Mouse (Mus musculus): ENCODE results near the gene Slc17a1. TPM values are rescaled to one million over a fixed set of nuclear protein-coding genes. Genes with fewer than 3 reads are reported as not detected.

The Slc17a1 gene
- polyA plus RNA-seq, 1 experiment from 2014 or later: 0.17 TPM

DNA sequence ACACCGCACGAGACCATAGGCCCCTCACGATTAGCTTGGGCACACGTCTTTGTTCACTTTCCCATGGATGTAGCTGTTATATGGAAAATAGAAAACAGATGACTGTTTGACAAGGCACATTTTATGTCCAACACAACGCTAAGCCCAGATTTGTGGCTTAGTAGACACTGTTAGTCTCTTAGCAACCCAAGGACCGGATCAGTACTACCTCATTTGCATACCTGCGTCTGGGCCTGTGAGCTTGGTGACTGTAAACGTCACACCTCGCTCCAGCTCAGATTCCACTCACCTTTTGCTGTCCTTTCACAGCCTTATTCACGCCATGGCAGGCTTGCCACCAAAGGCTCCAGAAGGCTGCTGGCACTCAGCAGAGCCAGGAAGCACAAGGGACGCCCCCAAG is 63.4 kb downstream of the Slc17a1 start:
- no peak overlapping the region for H3K9ac ChIP-seq (ENCODE audit: low read depth, low read length)
- H3K4me3 ChIP-seq (ENCODE audit: low read depth, low read length): no peak overlapping the region
- H3K4me2 ChIP-seq (ENCODE audit: low read depth, low read length): no peak overlapping the region
- ATAC-seq (ENCODE audit: low read depth): no peak
- no peaks in the 10 kb centered on the region for H3K9me3 ChIP-seq (replicated peaks; ENCODE audit: control insufficient read depth, low read length)
- H3K4me1 ChIP-seq (ENCODE audit: control insufficient read depth, low read depth, low read length): no peaks in the 10 kb centered on the region
- no peaks in the 10 kb centered on the region for H3K27me3 ChIP-seq (ENCODE audit: control insufficient read depth, insufficient read depth, low read depth, low read length)
- H3K36me3 ChIP-seq (ENCODE audit: control insufficient read depth, insufficient read depth): no peaks in the 10 kb centered on the region
- whole genome bisulfite sequencing (ENCODE audit: insufficient replicate concordance): 69% methylated on average over 11 of the region's 11 CpGs
- H3K27ac ChIP-seq (ENCODE audit: low read length): no peak overlapping the region

- H3K9me3 ChIP-seq (replicated peaks; ENCODE audit: control insufficient read depth, low read length): no peaks in the 10 kb centered on the region
- H3K36me3 ChIP-seq (ENCODE audit: control insufficient read depth, insufficient read depth): no peaks in the 10 kb centered on the region
- no peak within 1 kb of the TSS for H3K9ac ChIP-seq (ENCODE audit: low read depth, low read length)
- no peak for ATAC-seq (ENCODE audit: low read depth)
- no peak within 1 kb of the TSS for H3K27ac ChIP-seq (ENCODE audit: low read length)
- no peaks in the 10 kb centered on the region for H3K27me3 ChIP-seq (ENCODE audit: control insufficient read depth, insufficient read depth, low read depth, low read length)
- 86% methylated on average over 35 of the region's 39 CpGs for WGBS (ENCODE audit: insufficient replicate concordance)
- no peaks in the 10 kb centered on the region for H3K4me1 ChIP-seq (ENCODE audit: control insufficient read depth, low read depth, low read length)
- no peak within 1 kb of the TSS for H3K4me3 ChIP-seq (ENCODE audit: low read depth, low read length)
- H3K4me2 ChIP-seq (ENCODE audit: low read depth, low read length): no peak within 1 kb of the TSS
Measured at GRCm38 (mm10) chr13:23933421-23934210, 66.1 kb downstream of the Slc17a1 start, which contains the start of gene Hist1h2ba. Hist1h2ba (minus strand) TSS chr13:23934156.

- WGBS (ENCODE audit: insufficient replicate concordance): 79% methylated on average over 10 of the region's 10 CpGs
- Histone ChIP-seq H3K4me2 (ENCODE audit: low read depth, low read length) (no peak within 1 kb of the TSS), H3K27me3 (ENCODE audit: control insufficient read depth, insufficient read depth, low read depth, low read length) (no peaks in the 10 kb centered on the region), H3K36me3 (ENCODE audit: control insufficient read depth, insufficient read depth) (no peaks in the 10 kb centered on the region), H3K27ac (ENCODE audit: low read length) (no peak within 1 kb of the TSS), H3K4me1 (ENCODE audit: control insufficient read depth, low read depth, low read length) (no peaks in the 10 kb centered on the region), H3K9ac (ENCODE audit: low read depth, low read length) (no peak within 1 kb of the TSS), H3K4me3 (ENCODE audit: low read depth, low read length) (no peak within 1 kb of the TSS), H3K9me3 (replicated peaks; ENCODE audit: control insufficient read depth, low read length) (no peaks in the 10 kb centered on the region)
- ATAC-seq (ENCODE audit: low read depth): no peak
Measured at GRCm38 (mm10) chr13:23934211-23934520, 66.6 kb downstream of the Slc17a1 start, which contains the start of gene Hist1h2aa. Hist1h2aa (plus strand) TSS chr13:23934462.

- H3K4me2 ChIP-seq (ENCODE audit: low read depth, low read length): no peak overlapping the region
- no peak overlapping the region for H3K9ac ChIP-seq (ENCODE audit: low read depth, low read length)
- no peak overlapping the region for H3K27ac ChIP-seq (ENCODE audit: low read length)
- no peaks in the 10 kb centered on the region for H3K27me3 ChIP-seq (ENCODE audit: control insufficient read depth, insufficient read depth, low read depth, low read length)
- no peak for ATAC-seq (ENCODE audit: low read depth)
- no peaks in the 10 kb centered on the region for H3K36me3 ChIP-seq (ENCODE audit: control insufficient read depth, insufficient read depth)
- 59% methylated on average over 1 of the region's 1 CpGs for WGBS (ENCODE audit: insufficient replicate concordance)
- H3K9me3 ChIP-seq (replicated peaks; ENCODE audit: control insufficient read depth, low read length): no peaks in the 10 kb centered on the region
- H3K4me1 ChIP-seq (ENCODE audit: control insufficient read depth, low read depth, low read length): no peaks in the 10 kb centered on the region
- no peak overlapping the region for H3K4me3 ChIP-seq (ENCODE audit: low read depth, low read length)
Measured at GRCm38 (mm10) chr13:23938699-23939098, 71.1 kb downstream of the Slc17a1 start.

DNA sequence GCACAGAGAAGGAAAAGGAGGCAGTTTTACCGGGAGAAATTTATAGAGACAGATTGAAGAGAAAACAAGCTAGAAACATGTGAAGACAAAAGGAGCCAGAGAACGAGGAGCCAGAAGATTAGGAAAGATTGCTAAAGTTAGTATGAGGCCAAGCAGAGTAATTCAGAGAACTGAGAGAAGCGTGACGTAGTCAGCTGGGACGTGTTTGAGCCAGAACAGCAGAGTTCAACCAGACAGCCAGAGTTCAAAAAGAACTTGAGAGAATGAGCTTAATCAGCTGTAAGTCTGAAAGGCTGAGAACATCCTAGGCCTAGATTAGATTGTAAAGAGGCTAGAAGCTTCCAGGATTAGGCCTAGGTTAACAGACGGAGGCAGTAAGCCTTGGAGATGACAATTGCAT is 72.7 kb downstream of the Slc17a1 start:
- Histone ChIP-seq H3K36me3 (ENCODE audit: control insufficient read depth, insufficient read depth) (no peaks in the 10 kb centered on the region), H3K9ac (ENCODE audit: low read depth, low read length) (no peak overlapping the region), H3K4me2 (ENCODE audit: low read depth, low read length) (no peak overlapping the region), H3K27ac (ENCODE audit: low read length) (no peak overlapping the region), H3K9me3 (replicated peaks; ENCODE audit: control insufficient read depth, low read length) (no peaks in the 10 kb centered on the region), H3K27me3 (ENCODE audit: control insufficient read depth, insufficient read depth, low read depth, low read length) (no peaks in the 10 kb centered on the region), H3K4me1 (ENCODE audit: control insufficient read depth, low read depth, low read length) (no peaks in the 10 kb centered on the region), H3K4me3 (ENCODE audit: low read depth, low read length) (no peak overlapping the region)
- ATAC-seq (ENCODE audit: low read depth): no peak
- 53% methylated on average over 6 of the region's 6 CpGs for WGBS (ENCODE audit: insufficient replicate concordance)

- 60% methylated on average over 2 of the region's 2 CpGs for WGBS (ENCODE audit: insufficient replicate concordance)
Measured at GRCm38 (mm10) chr13:23942861-23943260, 75.3 kb downstream of the Slc17a1 start.

More at GRCm38 (mm10) chr13:23942861-23943260, 75.3 kb downstream of the Slc17a1 start:
- ATAC-seq (ENCODE audit: low read depth): no peak
- H3K27ac ChIP-seq (ENCODE audit: low read length): no peak overlapping the region
- no peaks in the 10 kb centered on the region for H3K4me1 ChIP-seq (ENCODE audit: control insufficient read depth, low read depth, low read length)
- H3K27me3 ChIP-seq (ENCODE audit: control insufficient read depth, insufficient read depth, low read depth, low read length): no peaks in the 10 kb centered on the region
- no peak overlapping the region for H3K9ac ChIP-seq (ENCODE audit: low read depth, low read length)
- H3K4me3 ChIP-seq (ENCODE audit: low read depth, low read length): no peak overlapping the region
- no peaks in the 10 kb centered on the region for H3K9me3 ChIP-seq (replicated peaks; ENCODE audit: control insufficient read depth, low read length)
- H3K36me3 ChIP-seq (ENCODE audit: control insufficient read depth, insufficient read depth): no peaks in the 10 kb centered on the region
- H3K4me2 ChIP-seq (ENCODE audit: low read depth, low read length): no peak overlapping the region

Small RNAs within 50 kb of the gene (microRNA-seq; reads per million reads assigned to microRNA genes)
- gene Gm44344: not detected

Other genes starting within 250 kb of the Slc17a1 start
- 1.9 and 2.0 TPM in 2 replicates for gene Hist1h2be, start 246.6 kb upstream of the Slc17a1 start, polyA plus RNA-seq (2015; fragmentation: Nextera tagmentation; extraction: Ambion mirVana)
- 23.6 and 27.8 TPM in 2 replicates for gene Hist1h1e, start 245.2 kb upstream of the Slc17a1 start, polyA plus RNA-seq (2015; fragmentation: Nextera tagmentation; extraction: Ambion mirVana)
- 1.2 and 1.5 TPM in 2 replicates for gene Hist1h2ac, start 183.8 kb upstream of the Slc17a1 start, polyA plus RNA-seq (2015; fragmentation: Nextera tagmentation; extraction: Ambion mirVana)
- gene Hist1h2bc, start 183.6 kb upstream of the Slc17a1 start, polyA plus RNA-seq (2015; fragmentation: Nextera tagmentation; extraction: Ambion mirVana): 202 and 220 TPM in 2 replicates
- gene Hist1h1t, start 171.9 kb upstream of the Slc17a1 start, polyA plus RNA-seq (2015; fragmentation: Nextera tagmentation; extraction: Ambion mirVana): 0.13 TPM in 1 of 2 replicates, not detected in the other
- 6.3 and 8.9 TPM in 2 replicates for gene Hist1h4c, start 169.3 kb upstream of the Slc17a1 start, polyA plus RNA-seq (2015; fragmentation: Nextera tagmentation; extraction: Ambion mirVana)
- 16.0 and 16.3 TPM in 2 replicates for gene Hfe, start 156.9 kb upstream of the Slc17a1 start, polyA plus RNA-seq (2015; fragmentation: Nextera tagmentation; extraction: Ambion mirVana)
- 99.6 and 112 TPM in 2 replicates for gene Hist1h1c, start 128.9 kb upstream of the Slc17a1 start, polyA plus RNA-seq (2015; fragmentation: Nextera tagmentation; extraction: Ambion mirVana)
- 4.4 and 7.4 TPM in 2 replicates for gene Hist1h3c, start 122.1 kb upstream of the Slc17a1 start, polyA plus RNA-seq (2015; fragmentation: Nextera tagmentation; extraction: Ambion mirVana)
- gene Hist1h2bb, start 121.0 kb upstream of the Slc17a1 start, polyA plus RNA-seq (2015; fragmentation: Nextera tagmentation; extraction: Ambion mirVana): 3.2 and 6.3 TPM in 2 replicates
- 49.0 and 58.5 TPM in 2 replicates for gene Hist1h2ab, start 116.6 kb upstream of the Slc17a1 start, polyA plus RNA-seq (2015; fragmentation: Nextera tagmentation; extraction: Ambion mirVana)
- gene Hist1h3b, start 115.5 kb upstream of the Slc17a1 start, polyA plus RNA-seq (2015; fragmentation: Nextera tagmentation; extraction: Ambion mirVana): 14.4 TPM in 2 replicates
- 3.5 and 5.4 TPM in 2 replicates for gene Hist1h4b, start 110.7 kb upstream of the Slc17a1 start, polyA plus RNA-seq (2015; fragmentation: Nextera tagmentation; extraction: Ambion mirVana)
- 0.48 TPM in 1 of 2 replicates, not detected in the other for gene Hist1h4a, start 106.5 kb upstream of the Slc17a1 start, polyA plus RNA-seq (2015; fragmentation: Nextera tagmentation; extraction: Ambion mirVana)
- gene Hist1h3a, start 105.4 kb upstream of the Slc17a1 start, polyA plus RNA-seq (2015; fragmentation: Nextera tagmentation; extraction: Ambion mirVana): 4.6 and 6.8 TPM in 2 replicates
- gene Hist1h1a, start 104.1 kb upstream of the Slc17a1 start, polyA plus RNA-seq (2015; fragmentation: Nextera tagmentation; extraction: Ambion mirVana): 2.5 and 3.5 TPM in 2 replicates
- not detected in 2 replicates for gene Trim38, start 97.8 kb upstream of the Slc17a1 start, polyA plus RNA-seq (2015; fragmentation: Nextera tagmentation; extraction: Ambion mirVana)
- gene Slc17a2, start 60.8 kb upstream of the Slc17a1 start, polyA plus RNA-seq (2015; fragmentation: Nextera tagmentation; extraction: Ambion mirVana): 1.5 and 1.8 TPM in 2 replicates
- 7.9 and 9.2 TPM in 2 replicates for gene Slc17a3, start 28.3 kb upstream of the Slc17a1 start, polyA plus RNA-seq (2015; fragmentation: Nextera tagmentation; extraction: Ambion mirVana)
- 0.34 and 0.40 TPM in 2 replicates for gene Slc17a4, start 47.3 kb downstream of the Slc17a1 start, polyA plus RNA-seq (2015; fragmentation: Nextera tagmentation; extraction: Ambion mirVana)
- gene Hist1h2ba, start 66.4 kb downstream of the Slc17a1 start, polyA plus RNA-seq (2015; fragmentation: Nextera tagmentation; extraction: Ambion mirVana): not detected in 2 replicates
- not detected in 2 replicates for gene Hist1h2aa, start 66.7 kb downstream of the Slc17a1 start, polyA plus RNA-seq (2015; fragmentation: Nextera tagmentation; extraction: Ambion mirVana)
- 0.19 TPM in 1 of 2 replicates, not detected in the other for gene Scgn, start 123.5 kb downstream of the Slc17a1 start, polyA plus RNA-seq (2015; fragmentation: Nextera tagmentation; extraction: Ambion mirVana)

Data from liver, embryonic 16.5 days (tissue).